Mouse (Mus musculus): ENCODE measurements around the gene Coro6. TPM values are rescaled to one million over a fixed set of nuclear protein-coding genes. Genes with fewer than 3 reads are reported as not detected.

Coro6 gene
- total and polyA plus RNA-seq, 3 experiments: 0.04 to 0.18 TPM; not detected in 1

GRCm38 (mm10) chr11:77501392-77501791 lies 39.2 kb downstream of the Coro6 start (continued):
- no peak for TF ChIP-seq TAL1 (IDR thresholded peaks at IDR 0.05; ENCODE audit: low read length)
- no peak for TF ChIP-seq MEF2A (IDR thresholded peaks at IDR 0.05; ENCODE audit: extremely low read depth, insufficient replicate concordance, low read depth, low read length, poor library complexity, severe bottlenecking)
- no peak for TF ChIP-seq TCF12 (IDR thresholded peaks at IDR 0.05; ENCODE audit: low read depth, low read length)
- no peak for TF ChIP-seq MAX (IDR thresholded peaks at IDR 0.05; ENCODE audit: low read length)
- no peak for TF ChIP-seq GABPA (IDR thresholded peaks at IDR 0.05; ENCODE audit: low read depth, low read length)
- peak; percentile 31; the same call in 1 of the 2 replicates for TF ChIP-seq ZC3H11A (IDR thresholded peaks at IDR 0.05; ENCODE audit: low read depth, low read length)
- TF ChIP-seq E2F4 (IDR thresholded peaks at IDR 0.05; ENCODE audit: borderline replicate concordance, low read depth, low read length): no peak
- no peak for TF ChIP-seq MYC (IDR thresholded peaks at IDR 0.05; ENCODE audit: low read depth, low read length)
- TF ChIP-seq HCFC1 (IDR thresholded peaks at IDR 0.05; ENCODE audit: low read depth, low read length): no peak
- no peak for TF ChIP-seq MXI1 (IDR thresholded peaks at IDR 0.05; ENCODE audit: low read depth, low read length)
- TF ChIP-seq GATA1 (IDR thresholded peaks at IDR 0.05; ENCODE audit: low read depth, low read length): no peak
- no peak for TF ChIP-seq BHLHE40 (IDR thresholded peaks at IDR 0.05; ENCODE audit: borderline replicate concordance, low read depth, low read length)

GRCm38 (mm10) chr11:77501971-77502370 lies 39.8 kb downstream of the Coro6 start:
- H3K27me3 ChIP-seq (ENCODE audit: control insufficient read depth in 1 of 2, insufficient read depth in 2 of 2, low read length in 2 of 2): no peaks in the 10 kb centered on the region
- TF ChIP-seq GATA1 (IDR thresholded peaks at IDR 0.05; ENCODE audit: low read depth, low read length): no peak
- H3K4me3 ChIP-seq (ENCODE audit: control insufficient read depth in 1 of 2, insufficient read depth in 1 of 2, low read depth in 2 of 2, low read length in 2 of 2): no peak overlapping the region
- DNase-seq (ENCODE audit: low read depth, low spot score): no peak
- H3K36me3 ChIP-seq (ENCODE audit: control insufficient read depth in 1 of 2, insufficient read depth in 2 of 2, low read length in 2 of 2): peaks cover 0 to 1% of the 10 kb centered on the region in 2 experiments; a peak in 1 of 4 replicates
- H3K79me2 ChIP-seq (ENCODE audit: control insufficient read depth, insufficient read depth, low read length, poor library complexity): peaks cover 14% of the 10 kb centered on the region; the same call in 1 of the 2 replicates
- H3K9ac ChIP-seq (ENCODE audit: control insufficient read depth, low read depth, low read length, poor library complexity, severe bottlenecking): no peak overlapping the region
- H3K9me3 ChIP-seq (replicated peaks; ENCODE audit: insufficient read depth, low read length): no peaks in the 10 kb centered on the region
- no peaks in the 10 kb centered on the region for H3K4me1 ChIP-seq (ENCODE audit: control insufficient read depth in 1 of 2, insufficient read depth in 2 of 2, low read length in 2 of 2)
- H3K27ac ChIP-seq (ENCODE audit: control insufficient read depth, low read depth, low read length): no peak overlapping the region

GRCm38 (mm10) chr11:77502481-77502880 lies 40.3 kb downstream of the Coro6 start:
- no peak overlapping the region for H3K9ac ChIP-seq (ENCODE audit: control insufficient read depth, low read depth, low read length, poor library complexity, severe bottlenecking)
- no peaks in the 10 kb centered on the region for H3K9me3 ChIP-seq (replicated peaks; ENCODE audit: insufficient read depth, low read length)
- no peaks in the 10 kb centered on the region for H3K27me3 ChIP-seq (ENCODE audit: control insufficient read depth in 1 of 2, insufficient read depth in 2 of 2, low read length in 2 of 2)
- H3K27ac ChIP-seq (ENCODE audit: control insufficient read depth, low read depth, low read length): no peak overlapping the region
- no peak overlapping the region for H3K4me3 ChIP-seq (ENCODE audit: control insufficient read depth in 1 of 2, insufficient read depth in 1 of 2, low read depth in 2 of 2, low read length in 2 of 2)
- DNase-seq (ENCODE audit: low read depth, low spot score): no peak
- H3K4me1 ChIP-seq (ENCODE audit: control insufficient read depth in 1 of 2, insufficient read depth in 2 of 2, low read length in 2 of 2): no peaks in the 10 kb centered on the region
- peaks cover 0 to 1% of the 10 kb centered on the region in 2 experiments; a peak in 1 of 4 replicates for H3K36me3 ChIP-seq (ENCODE audit: control insufficient read depth in 1 of 2, insufficient read depth in 2 of 2, low read length in 2 of 2)
- H3K79me2 ChIP-seq (ENCODE audit: control insufficient read depth, insufficient read depth, low read length, poor library complexity): peaks cover 10% of the 10 kb centered on the region; the same call in 1 of the 2 replicates
- TF ChIP-seq ZNF384 (IDR thresholded peaks at IDR 0.05; ENCODE audit: low read depth, low read length) (no peak), POLR2AphosphoS2 (IDR thresholded peaks at IDR 0.05; ENCODE audit: low read length) (no peak), MAX (IDR thresholded peaks at IDR 0.05; ENCODE audit: low read length) (no peak), USF1 (IDR thresholded peaks at IDR 0.05; ENCODE audit: low read depth, low read length) (no peak), TCF12 (IDR thresholded peaks at IDR 0.05; ENCODE audit: low read depth, low read length) (no peak), E2F4 (IDR thresholded peaks at IDR 0.05; ENCODE audit: borderline replicate concordance, low read depth, low read length) (no peak), USF2 (IDR thresholded peaks at IDR 0.05; ENCODE audit: borderline replicate concordance in 1 of 2, insufficient read depth in 1 of 2, low read depth in 1 of 2, low read length in 2 of 2) (no peak), NELFE (IDR thresholded peaks at IDR 0.05; ENCODE audit: low read depth, low read length) (no peak), POLR2AphosphoS5 (IDR thresholded peaks at IDR 0.05; ENCODE audit: borderline replicate concordance, low read depth, low read length) (no peak), ZMIZ1 (IDR thresholded peaks at IDR 0.05; ENCODE audit: low read depth, low read length) (no peak), EP300 (IDR thresholded peaks at IDR 0.05; ENCODE audit: low read depth in 1 of 2, low read length in 2 of 2) (no peak), POLR2A (IDR thresholded peaks at IDR 0.05; ENCODE audit: control insufficient read depth in 1 of 2, insufficient read depth in 1 of 2, low read depth in 1 of 2, low read length in 2 of 2, poor library complexity in 1 of 2) (no peak), JUND (IDR thresholded peaks at IDR 0.05; ENCODE audit: low read depth, low read length) (no peak), NRF1 (IDR thresholded peaks at IDR 0.05; ENCODE audit: insufficient read depth, low read depth, low read length, poor library complexity, severe bottlenecking) (no peak), ZKSCAN1 (IDR thresholded peaks at IDR 0.05; ENCODE audit: low read depth, low read length) (no peak), ELF1 (IDR thresholded peaks at IDR 0.05; ENCODE audit: low read depth, low read length) (no peak), TBP (IDR thresholded peaks at IDR 0.05; ENCODE audit: low read depth, low read length) (no peak), MAFK (IDR thresholded peaks at IDR 0.05; ENCODE audit: borderline replicate concordance, low read depth, low read length) (no peak), MYC (IDR thresholded peaks at IDR 0.05; ENCODE audit: low read depth, low read length) (no peak)
